ENCODE assay signal across 13 mouse cellular contexts in genomic region chr10:111834280-111834679, GRCm38 (mm10).
DNase-seq lines count a peak whose midpoint lies in the region; ATAC-seq and TF ChIP-seq lines count a peak whose summit lies in the region.
"Had no signal": no experiment of that assay in that cellular context is flagged by ENCODE, and none has a peak within 500 bp of the region (broad histone marks: within the 10 kb centered on the region; RNA-seq: fewer than 3 reads in every experiment).

No protein-coding gene starts in this region.

- no peaks in the 10 kb centered on the region for H3K9me3 ChIP-seq in MEL (replicated peaks; ENCODE audit: insufficient read depth, low read length)
- H3K9me3 ChIP-seq in liver, embryonic 14.5 days (ENCODE audit: control insufficient read depth, low read length) = no peaks in the 10 kb centered on the region

- peaks cover 0 to 31% of the 10 kb centered on the region in 2 experiments; a peak in 2 of 4 replicates for H3K36me3 ChIP-seq in MEL (ENCODE audit: control insufficient read depth in 1 of 2, insufficient read depth in 2 of 2, low read length in 2 of 2)
- no peaks in the 10 kb centered on the region for H3K36me3 ChIP-seq in liver, embryonic 14.5 days (replicated peaks; ENCODE audit: control insufficient read depth, insufficient read depth, low read depth)

- peak overlapping the region; percentile 29; the same call in 1 of the 2 replicates for H3K4me2 ChIP-seq in liver, embryonic 14.5 days (ENCODE audit: low read depth)

- peak; percentile 77 for ATAC-seq in granulocyte monocyte progenitor cell, adult 5-6 weeks (replicated peaks; ENCODE audit: poor library complexity, severe bottlenecking)
- ATAC-seq in liver, embryonic 14.5 days (ENCODE audit: insufficient read depth) = peak; percentile 70
- ATAC-seq in monocyte, adult 5-6 weeks (replicated peaks; ENCODE audit: insufficient number of reproducible peaks, low FRiP score, low TSS enrichment, poor library complexity, severe bottlenecking) = no peak
- ATAC-seq: Patski had no signal

- no peaks in the 10 kb centered on the region for H3K79me2 ChIP-seq in MEL (ENCODE audit: control insufficient read depth, insufficient read depth, low read length, poor library complexity)

- peak overlapping the region; percentile 49 for H3K27ac ChIP-seq in MEL (ENCODE audit: control insufficient read depth, low read depth, low read length)
- H3K27ac ChIP-seq in liver, embryonic 14.5 days = no peak overlapping the region
- H3K27ac ChIP-seq: kidney, postnatal 0 days had no signal

- TF ChIP-seq RAD21 in MEL (IDR thresholded peaks at IDR 0.05; ENCODE audit: low read depth, low read length) = no peak

- peak; percentile 16 for DNase-seq in kidney, adult 9 months
- no peak for DNase-seq in kidney, postnatal 4 days
- peak; percentile 74 for DNase-seq in MEL (ENCODE audit: low read depth, low spot score)
- peak; percentile 27 to 29 (median 29) for DNase-seq in liver, embryonic 14.5 days (ENCODE audit: low read depth in 3 of 3, low spot score in 3 of 3)
- DNase-seq in c-Kit-positive CD71-positive TER-119-positive erythroid progenitor cells, embryonic 14.5 days (ENCODE audit: low spot score) = no peak
- DNase-seq in layer of hippocampus, postnatal 36 days = no peak
- DNase-seq: adrenal gland, adult 8-10 months; thymus, postnatal 36 days had no signal

- under 1% methylated on average over 5 of the region's 5 CpGs for WGBS in liver, embryonic 14.5 days (ENCODE audit: insufficient replicate concordance)

- no peak overlapping the region for H3K4me3 ChIP-seq in MEL (ENCODE audit: control insufficient read depth in 1 of 2, insufficient read depth in 1 of 2, low read depth in 2 of 2, low read length in 2 of 2)
- no peak overlapping the region for H3K4me3 ChIP-seq in liver, embryonic 14.5 days (ENCODE audit: insufficient read depth in 1 of 2, low read depth in 2 of 2, low read length in 2 of 2)
- H3K4me3 ChIP-seq: erythroblast, embryonic 14.5 days had no signal

- H3K27me3 ChIP-seq in MEL (ENCODE audit: control insufficient read depth in 1 of 2, insufficient read depth in 2 of 2, low read length in 2 of 2) = no peaks in the 10 kb centered on the region
- H3K27me3 ChIP-seq in liver, embryonic 14.5 days (ENCODE audit: control insufficient read depth, insufficient read depth, low read length) = no peaks in the 10 kb centered on the region
- H3K27me3 ChIP-seq: Patski had no signal

- no peak for TF ChIP-seq CTCF in MEL (IDR thresholded peaks at IDR 0.05 in 2 of 3, conservative IDR thresholded peaks at IDR 0.05 in 1 of 3; ENCODE audit: control insufficient read depth in 1 of 3, insufficient read depth in 1 of 3, low read depth in 2 of 3, low read length in 3 of 3, poor library complexity in 1 of 3, severe bottlenecking in 1 of 3)
- TF ChIP-seq CTCF in liver, embryonic 14.5 days (IDR thresholded peaks at IDR 0.05; ENCODE audit: low read depth) = no peak

- peaks cover 6 to 23% of the 10 kb centered on the region in 2 experiments for H3K4me1 ChIP-seq in MEL (ENCODE audit: control insufficient read depth in 1 of 2, insufficient read depth in 2 of 2, low read length in 2 of 2)
- H3K4me1 ChIP-seq in liver, embryonic 14.5 days (replicated peaks; ENCODE audit: control insufficient read depth in 2 of 2, insufficient read depth in 2 of 2, low read length in 1 of 2) = peaks cover 9 to 20% of the 10 kb centered on the region in 2 experiments

- no peak overlapping the region for H3K9ac ChIP-seq in MEL (ENCODE audit: control insufficient read depth, low read depth, low read length, poor library complexity, severe bottlenecking)
- no peak overlapping the region for H3K9ac ChIP-seq in liver, embryonic 14.5 days (replicated peaks)

- no peak for TF ChIP-seq POLR2A in MEL (IDR thresholded peaks at IDR 0.05; ENCODE audit: control insufficient read depth in 1 of 2, insufficient read depth in 1 of 2, low read depth in 1 of 2, low read length in 2 of 2, poor library complexity in 1 of 2)

- peak; percentile 48 to 79 for TF ChIP-seq EP300 in MEL (IDR thresholded peaks at IDR 0.05; ENCODE audit: low read depth in 1 of 2, low read length in 2 of 2)
- peak; percentile 55 for TF ChIP-seq EP300 in liver, embryonic 14.5 days (IDR thresholded peaks at IDR 0.05; ENCODE audit: low read depth)

TF ChIP-seq in MEL, 35 proteins besides CTCF, POLR2A, EP300 and RAD21:
- TF ChIP-seq MAZ (IDR thresholded peaks at IDR 0.05; ENCODE audit: low read depth, low read length) (no peak), USF2 (IDR thresholded peaks at IDR 0.05; ENCODE audit: borderline replicate concordance in 1 of 2, insufficient read depth in 1 of 2, low read depth in 1 of 2, low read length in 2 of 2) (no peak), ETS1 (IDR thresholded peaks at IDR 0.05; ENCODE audit: low read depth, low read length) (0 out of 2 replicates have a peak, but pooled peaks have one; percentile 31), KAT2A (conservative IDR thresholded peaks at IDR 0.05; ENCODE audit: low read depth, low read length) (no peak), MXI1 (IDR thresholded peaks at IDR 0.05; ENCODE audit: low read depth, low read length) (no peak), TCF12 (IDR thresholded peaks at IDR 0.05; ENCODE audit: low read depth, low read length) (peak; percentile 48; the same call in 1 of the 2 replicates), SIN3A (IDR thresholded peaks at IDR 0.05; ENCODE audit: low read length) (no peak), GATA1 (IDR thresholded peaks at IDR 0.05; ENCODE audit: low read depth, low read length) (peak; percentile 48), TAL1 (IDR thresholded peaks at IDR 0.05; ENCODE audit: low read length) (peak; percentile 68), USF1 (IDR thresholded peaks at IDR 0.05; ENCODE audit: low read depth, low read length) (no peak), NRF1 (IDR thresholded peaks at IDR 0.05; ENCODE audit: insufficient read depth, low read depth, low read length, poor library complexity, severe bottlenecking) (no peak), MYB (IDR thresholded peaks at IDR 0.05; ENCODE audit: low read depth, low read length) (peak; percentile 56; the same call in 1 of the 2 replicates), CHD1 (IDR thresholded peaks at IDR 0.05; ENCODE audit: low read depth, low read length) (no peak)

Comparison
In these comparisons a context has a peak if more than half of its experiments do, and no peak if none do; other contexts are left out.
1. DNase-seq: peak in kidney, adult 9 months (single experiment), MEL (single experiment) and liver, embryonic 14.5 days (3 of 3); none in kidney, postnatal 4 days (0 of 2), c-Kit-positive CD71-positive TER-119-positive erythroid progenitor cells, embryonic 14.5 days (single experiment) and layer of hippocampus, postnatal 36 days (0 of 2).